Mouse (Mus musculus) liver, embryonic 14.5 days (tissue): Measurements from ENCODE around the gene Gdpd2.

ENCODE experiments used
- CTCF ChIP-seq: IDR thresholded peaks from 2 replicates; pipeline ENCODE4 v1.5.1; 2016; ENCODE audit warnings: antibody characterized with exemption, low read depth, control low read depth
- EP300 ChIP-seq: IDR thresholded peaks from 2 replicates; pipeline ENCODE4 v1.6.1; 2016; ENCODE audit warnings: antibody characterized with exemption, low read depth

- no peak for TF ChIP-seq CTCF
- no peak for TF ChIP-seq EP300
Observed at GRCm38 (mm10) chrX:100696776-100697175, 32.9 kb upstream of the Gdpd2 start.
